Mouse (Mus musculus) limb, embryonic 14.5 days (tissue): Measurements from ENCODE around the gene Mettl16. TPM values are rescaled to one million over a fixed set of nuclear protein-coding genes. Genes with fewer than 3 reads are reported as not detected.
A peak's percentile ranks its signal among the peaks of the same experiment; 100 is the strongest.

Experiments
- ATAC-seq: fragments of 200-750 bp; cut with Nextera tagmentation; 2 replicates; pipeline ENCODE4 v1.8.0; 2017; ENCODE audit warnings: low read depth, moderate number of reproducible peaks, moderate TSS enrichment; ENCODE audit not compliant: low FRiP score
- DNase-seq: peaks from one replicate; pipeline ENCODE4 v3.0.0-alpha.2; 2015; ENCODE audit warnings: low spot score
- H3K27ac ChIP-seq: fragments of 300-500 bp; sonication (generic); replicated peaks from 2 replicates; pipeline ENCODE4 v1.5.1; 2014; ENCODE audit warnings: low read depth, mild to moderate bottlenecking, low read length, moderate library complexity, mixed read lengths
- H3K27me3 ChIP-seq: fragments of 300-500 bp; sonication (generic); 2 replicates; pipeline ENCODE4 v1.6.1; 2014; ENCODE audit warnings: low read length, mixed read lengths; ENCODE audit not compliant: control insufficient read depth, insufficient read depth
- H3K36me3 ChIP-seq: fragments of 300-500 bp; sonication (generic); 2 replicates; pipeline ENCODE4 v1.6.1; 2014; ENCODE audit warnings: mild to moderate bottlenecking, low read length, moderate library complexity, mixed read lengths; ENCODE audit not compliant: control insufficient read depth, insufficient read depth
- H3K4me1 ChIP-seq: fragments of 300-500 bp; sonication (generic); 2 replicates; pipeline ENCODE4 v1.6.1; 2014; ENCODE audit warnings: antibody characterized with exemption, low read length, mixed read lengths; ENCODE audit not compliant: control insufficient read depth, insufficient read depth
- H3K4me2 ChIP-seq: fragments of 300-500 bp; sonication (generic); replicated peaks from 2 replicates; pipeline ENCODE4 v1.6.1; 2014; ENCODE audit warnings: low read depth, mild to moderate bottlenecking, low read length, moderate library complexity; ENCODE audit not compliant: severe bottlenecking
- H3K4me3 ChIP-seq: fragments of 300-500 bp; sonication (generic); replicated peaks from 2 replicates; pipeline ENCODE4 v1.5.1; 2014; ENCODE audit warnings: low read length
- H3K9ac ChIP-seq: fragments of 300-500 bp; sonication (generic); 2 replicates; pipeline ENCODE4 v1.6.1; 2014; ENCODE audit warnings: mild to moderate bottlenecking, low read depth, low read length, moderate library complexity; ENCODE audit not compliant: severe bottlenecking
- H3K9me3 ChIP-seq: fragments of 300-500 bp; sonication (generic); 2 replicates; pipeline ENCODE4 v1.6.1; 2016; ENCODE audit warnings: low read length; ENCODE audit not compliant: control insufficient read depth
- POLR2A ChIP-seq: fragments of 200-500 bp; IDR thresholded peaks from 2 replicates; pipeline ENCODE4 v1.8.0; 2012; ENCODE audit warnings: inconsistent platforms, mild to moderate bottlenecking, moderate library complexity, borderline replicate concordance; ENCODE audit not compliant: insufficient read depth, insufficient read length; ENCODE audit errors: extremely low read depth
- WGBS: fragments of 180-500 bp; shearing (Covaris S2); extraction: QIAGEN DNeasy Blood & Tissue Kit; methylation state at CpG from one replicate; pipeline ENCODE4 v1.1.7; 2014; 5-methylcytosine and 5-hydroxymethylcytosine counted together
- polyA plus RNA-seq, 2 experiments: library from polyadenylated mRNA; depleted of rRNA in 1 of 2; stranded (reverse) in 1 of 2; unstranded in 1 of 2; fragments of >200 nt; fragmentation: Nextera tagmentation in 1 of 2; extraction: Ambion mirVana in 1 of 2; gene quantifications; 2 replicates each; pipeline versions ENCODE4 v1.2.1 to v1.2.3; 2012 to 2014

The Mettl16 gene
- polyA plus RNA-seq, 2 experiments, result 17.0 to 30.9 TPM

GRCm38 (mm10) chr11:74831606-74832451 lies 61.2 kb downstream of the Mettl16 start:
- Histone ChIP-seq H3K4me2 (peak overlapping the region; percentile 79), H3K4me3 (peak overlapping the region; percentile 91), H3K9me3 (no peaks in the 10 kb centered on the region), H3K4me1 (peaks cover 37% of the 10 kb centered on the region), H3K9ac (peak overlapping the region; percentile 81), H3K27me3 (no peaks in the 10 kb centered on the region), H3K36me3 (peaks cover 3% of the 10 kb centered on the region), H3K27ac (peak overlapping the region; percentile 84)
- 1% methylated on average over 51 of the region's 61 CpGs for WGBS
- peak; percentile 96 for DNase-seq
- ATAC-seq, result peak; percentile 83
- peak; percentile 74; the same call in 1 of the 2 replicates for TF ChIP-seq POLR2A

- 2% methylated on average over 26 of the region's 26 CpGs for WGBS
Measured at GRCm38 (mm10) chr11:74832503-74833143, 62.0 kb downstream of the Mettl16 start.

GRCm38 (mm10) chr11:74833536-74834358 lies 63.1 kb downstream of the Mettl16 start:
- Histone ChIP-seq H3K9ac (no peak overlapping the region), H3K4me1 (peaks cover 38% of the 10 kb centered on the region), H3K27ac (0 out of 2 replicates have a peak overlapping the region, but pooled peaks have one; percentile 13), H3K4me2 (no peak overlapping the region), H3K9me3 (no peaks in the 10 kb centered on the region), H3K4me3 (no peak overlapping the region), H3K27me3 (no peaks in the 10 kb centered on the region), H3K36me3 (peaks cover 5% of the 10 kb centered on the region)
- TF ChIP-seq POLR2A, result no peak
- DNase-seq, result no peak
- no peak for ATAC-seq
- WGBS, result 80% methylated on average over 8 of the region's 8 CpGs

More at GRCm38 (mm10) chr11:74832503-74833143, 62.0 kb downstream of the Mettl16 start:
- H3K4me3 ChIP-seq, result peak overlapping the region; percentile 91
- H3K9me3 ChIP-seq, result no peaks in the 10 kb centered on the region
- H3K4me1 ChIP-seq, result peaks cover 44% of the 10 kb centered on the region
- H3K9ac ChIP-seq, result peak overlapping the region; percentile 81
- peak overlapping the region; percentile 84 for H3K27ac ChIP-seq
- no peak for TF ChIP-seq POLR2A
- no peaks in the 10 kb centered on the region for H3K27me3 ChIP-seq
- H3K4me2 ChIP-seq, result peak overlapping the region; percentile 79
- H3K36me3 ChIP-seq, result peaks cover 5% of the 10 kb centered on the region
- DNase-seq (peak; percentile 66), ATAC-seq (no peak)

GRCm38 (mm10) chr11:74834359-74834638 lies 63.7 kb downstream of the Mettl16 start:
- H3K4me1 ChIP-seq, result peaks cover 39% of the 10 kb centered on the region
- DNase-seq (no peak), ATAC-seq (no peak)
- no peak overlapping the region for H3K27ac ChIP-seq
- WGBS, result 43% methylated on average over 1 of the region's 1 CpGs
- H3K4me2 ChIP-seq, result no peak overlapping the region
- no peak overlapping the region for H3K9ac ChIP-seq
- no peaks in the 10 kb centered on the region for H3K27me3 ChIP-seq
- H3K9me3 ChIP-seq, result no peaks in the 10 kb centered on the region
- H3K4me3 ChIP-seq, result no peak overlapping the region
- peaks cover 5% of the 10 kb centered on the region for H3K36me3 ChIP-seq
- TF ChIP-seq POLR2A, result no peak
